Mouse (Mus musculus): ENCODE results near the gene Zranb2. TPM values are rescaled to one million over a fixed set of nuclear protein-coding genes. Genes with fewer than 3 reads are reported as not detected.

The Zranb2 gene
- polyA plus RNA-seq, 1 experiment, result 11.2 TPM

- no peak overlapping the region for H3K27ac ChIP-seq (ENCODE audit: control insufficient read depth, insufficient read depth, low read length)
- H3K4me1 ChIP-seq (replicated peaks; ENCODE audit: control insufficient read depth, insufficient read depth, low read length), result no peaks in the 10 kb centered on the region
- TF ChIP-seq CTCF (IDR thresholded peaks at IDR 0.05; ENCODE audit: borderline replicate concordance, control insufficient read depth, extremely low read depth, insufficient read depth, low read length, poor library complexity) (no peak), POLR2A (IDR thresholded peaks at IDR 0.05; ENCODE audit: control insufficient read depth, extremely low read depth, insufficient read depth, low read length, poor library complexity) (no peak)
- H3K4me3 ChIP-seq (ENCODE audit: control insufficient read depth, insufficient read depth, low read length), result no peak overlapping the region
- no peak for DNase-seq
- no peaks in the 10 kb centered on the region for H3K27me3 ChIP-seq (ENCODE audit: control insufficient read depth, insufficient read depth, low read length)
- H3K36me3 ChIP-seq (ENCODE audit: control insufficient read depth, insufficient read depth, low read length), result no peaks in the 10 kb centered on the region
- 3% methylated on average over 1 of the region's 1 CpGs for WGBS
These were observed 13.5 kb upstream of the Zranb2 start for GRCm38 (mm10) chr3:157520433-157520832.

- no peaks in the 10 kb centered on the region for H3K27me3 ChIP-seq (ENCODE audit: control insufficient read depth, insufficient read depth, low read length)
- H3K4me1 ChIP-seq (replicated peaks; ENCODE audit: control insufficient read depth, insufficient read depth, low read length), result no peaks in the 10 kb centered on the region
- DNase-seq, result no peak
- no peak overlapping the region for H3K27ac ChIP-seq (ENCODE audit: control insufficient read depth, insufficient read depth, low read length)
- no peak overlapping the region for H3K4me3 ChIP-seq (ENCODE audit: control insufficient read depth, insufficient read depth, low read length)
- TF ChIP-seq CTCF (IDR thresholded peaks at IDR 0.05; ENCODE audit: borderline replicate concordance, control insufficient read depth, extremely low read depth, insufficient read depth, low read length, poor library complexity), result no peak
- no peak for TF ChIP-seq POLR2A (IDR thresholded peaks at IDR 0.05; ENCODE audit: control insufficient read depth, extremely low read depth, insufficient read depth, low read length, poor library complexity)
- 47% methylated on average over 1 of the region's 1 CpGs for WGBS
- no peaks in the 10 kb centered on the region for H3K36me3 ChIP-seq (ENCODE audit: control insufficient read depth, insufficient read depth, low read length)
These were observed 10.1 kb upstream of the Zranb2 start for GRCm38 (mm10) chr3:157523834-157524233.

- no peak overlapping the region for H3K27ac ChIP-seq (ENCODE audit: control insufficient read depth, insufficient read depth, low read length)
- WGBS, result 91% methylated on average over 2 of the region's 2 CpGs
- H3K4me3 ChIP-seq (ENCODE audit: control insufficient read depth, insufficient read depth, low read length), result no peak overlapping the region
- DNase-seq, result no peak
- TF ChIP-seq POLR2A (IDR thresholded peaks at IDR 0.05; ENCODE audit: control insufficient read depth, extremely low read depth, insufficient read depth, low read length, poor library complexity) (no peak), CTCF (IDR thresholded peaks at IDR 0.05; ENCODE audit: borderline replicate concordance, control insufficient read depth, extremely low read depth, insufficient read depth, low read length, poor library complexity) (no peak)
- no peaks in the 10 kb centered on the region for H3K36me3 ChIP-seq (ENCODE audit: control insufficient read depth, insufficient read depth, low read length)
- no peaks in the 10 kb centered on the region for H3K4me1 ChIP-seq (replicated peaks; ENCODE audit: control insufficient read depth, insufficient read depth, low read length)
- no peaks in the 10 kb centered on the region for H3K27me3 ChIP-seq (ENCODE audit: control insufficient read depth, insufficient read depth, low read length)
These were observed 2.4 kb upstream of the Zranb2 start for GRCm38 (mm10) chr3:157531585-157531984.

- H3K27ac ChIP-seq (ENCODE audit: control insufficient read depth, insufficient read depth, low read length), result no peak overlapping the region
- no peak for TF ChIP-seq CTCF (IDR thresholded peaks at IDR 0.05; ENCODE audit: borderline replicate concordance, control insufficient read depth, extremely low read depth, insufficient read depth, low read length, poor library complexity)
- no peaks in the 10 kb centered on the region for H3K27me3 ChIP-seq (ENCODE audit: control insufficient read depth, insufficient read depth, low read length)
- H3K36me3 ChIP-seq (ENCODE audit: control insufficient read depth, insufficient read depth, low read length), result peaks cover 11% of the 10 kb centered on the region; the same call in 1 of the 2 replicates
- H3K4me3 ChIP-seq (ENCODE audit: control insufficient read depth, insufficient read depth, low read length), result peak overlapping the region; percentile 81
- DNase-seq, result no peak
- no peaks in the 10 kb centered on the region for H3K4me1 ChIP-seq (replicated peaks; ENCODE audit: control insufficient read depth, insufficient read depth, low read length)
- WGBS, result 2% methylated on average over 15 of the region's 15 CpGs
These were observed 941 bp downstream of the Zranb2 start for GRCm38 (mm10) chr3:157534786-157535415.

- Histone ChIP-seq H3K27me3 (ENCODE audit: control insufficient read depth, insufficient read depth, low read length) (no peaks in the 10 kb centered on the region), H3K4me1 (replicated peaks; ENCODE audit: control insufficient read depth, insufficient read depth, low read length) (no peaks in the 10 kb centered on the region), H3K4me3 (ENCODE audit: control insufficient read depth, insufficient read depth, low read length) (no peak overlapping the region), H3K36me3 (ENCODE audit: control insufficient read depth, insufficient read depth, low read length) (peaks cover 47% of the 10 kb centered on the region), H3K27ac (ENCODE audit: control insufficient read depth, insufficient read depth, low read length) (no peak overlapping the region)
- 98% methylated on average over 2 of the region's 2 CpGs for WGBS
- no peak for TF ChIP-seq POLR2A (IDR thresholded peaks at IDR 0.05; ENCODE audit: control insufficient read depth, extremely low read depth, insufficient read depth, low read length, poor library complexity)
- no peak for TF ChIP-seq CTCF (IDR thresholded peaks at IDR 0.05; ENCODE audit: borderline replicate concordance, control insufficient read depth, extremely low read depth, insufficient read depth, low read length, poor library complexity)
- no peak for DNase-seq
These were observed 15.4 kb downstream of the Zranb2 start for GRCm38 (mm10) chr3:157549323-157549722.

- Histone ChIP-seq H3K4me3 (ENCODE audit: control insufficient read depth, insufficient read depth, low read length) (no peak overlapping the region), H3K4me1 (replicated peaks; ENCODE audit: control insufficient read depth, insufficient read depth, low read length) (no peaks in the 10 kb centered on the region), H3K27me3 (ENCODE audit: control insufficient read depth, insufficient read depth, low read length) (no peaks in the 10 kb centered on the region), H3K36me3 (ENCODE audit: control insufficient read depth, insufficient read depth, low read length) (peaks cover 41% of the 10 kb centered on the region), H3K27ac (ENCODE audit: control insufficient read depth, insufficient read depth, low read length) (no peak overlapping the region)
- 98% methylated on average over 3 of the region's 3 CpGs for WGBS
- DNase-seq, result no peak
- TF ChIP-seq POLR2A (IDR thresholded peaks at IDR 0.05; ENCODE audit: control insufficient read depth, extremely low read depth, insufficient read depth, low read length, poor library complexity), result no peak
- no peak for TF ChIP-seq CTCF (IDR thresholded peaks at IDR 0.05; ENCODE audit: borderline replicate concordance, control insufficient read depth, extremely low read depth, insufficient read depth, low read length, poor library complexity)
These were observed 16.0 kb downstream of the Zranb2 start for GRCm38 (mm10) chr3:157549758-157550600.
